Mouse (Mus musculus) midbrain, embryonic 13.5 days (tissue): ENCODE data around the gene Proca1. TPM values are rescaled to one million over a fixed set of nuclear protein-coding genes. Genes with fewer than 3 reads are reported as not detected.

Experiments used
- ATAC-seq: fragments of 200-750 bp; cut with Nextera tagmentation; 2 replicates; pipeline ENCODE4 v1.8.0; 2017; ENCODE audit warnings: mild to moderate bottlenecking, moderate TSS enrichment, moderate library complexity
- H3K27ac ChIP-seq: fragments of 300-500 bp; sonication (generic); 2 replicates; pipeline ENCODE4 v1.5.1; 2015; ENCODE audit warnings: inconsistent platforms, mild to moderate bottlenecking, moderate library complexity
- H3K27me3 ChIP-seq: fragments of 300-500 bp; sonication (generic); 2 replicates; pipeline ENCODE4 v1.6.1; 2015; ENCODE audit warnings: mild to moderate bottlenecking, inconsistent platforms
- H3K36me3 ChIP-seq: fragments of 300-500 bp; sonication (generic); 2 replicates; pipeline ENCODE4 v1.6.1; 2015; ENCODE audit warnings: mild to moderate bottlenecking, inconsistent platforms
- H3K4me1 ChIP-seq: fragments of 300-500 bp; sonication (generic); replicated peaks from 2 replicates; pipeline ENCODE4 v1.6.1; 2015; ENCODE audit warnings: inconsistent platforms
- H3K4me2 ChIP-seq: fragments of 300-500 bp; sonication (generic); replicated peaks from 2 replicates; pipeline ENCODE4 v1.6.1; 2015; ENCODE audit warnings: moderate library complexity, mild to moderate bottlenecking, inconsistent platforms
- H3K4me3 ChIP-seq: fragments of 300-500 bp; sonication (generic); replicated peaks from 2 replicates; pipeline ENCODE4 v1.5.1; 2015; ENCODE audit warnings: mild to moderate bottlenecking, inconsistent platforms
- H3K9ac ChIP-seq: fragments of 300-500 bp; sonication (generic); replicated peaks from 2 replicates; pipeline ENCODE4 v1.6.1; 2015; ENCODE audit warnings: mild to moderate bottlenecking, inconsistent platforms
- H3K9me3 ChIP-seq: fragments of 300-500 bp; sonication (generic); 2 replicates; pipeline ENCODE4 v1.6.1; 2016; ENCODE audit warnings: mild to moderate bottlenecking, inconsistent platforms
- WGBS: fragments of 180-500 bp; shearing (Covaris S2); methylation state at CpG from one replicate; pipeline ENCODE4 v1.1.7; 2015; 5-methylcytosine and 5-hydroxymethylcytosine counted together
- polyA plus RNA-seq: library from polyadenylated mRNA; unstranded; fragments of >200 nt; fragmentation: Nextera tagmentation; extraction: Ambion mirVana; gene quantifications from 2 replicates; pipeline ENCODE4 v1.2.1, GENCODE M21; 2015

Proca1 gene
- polyA plus RNA-seq, 1 experiment from 2014 or later = 2.2 TPM

GRCm38 (mm10) chr11:78176905-78177331 lies 16.3 kb upstream of the Proca1 start:
- Histone ChIP-seq H3K27ac (0 out of 2 replicates have a peak overlapping the region, but pooled peaks have one; percentile 65), H3K9me3 (no peaks in the 10 kb centered on the region), H3K4me3 (peak overlapping the region; percentile 62), H3K36me3 (peaks cover 27% of the 10 kb centered on the region), H3K4me2 (peak overlapping the region; percentile 82), H3K9ac (peak overlapping the region; percentile 56), H3K4me1 (peaks cover 56% of the 10 kb centered on the region), H3K27me3 (peaks cover 6% of the 10 kb centered on the region)
- WGBS = under 1% methylated on average over 23 of the region's 23 CpGs
- no peak for ATAC-seq

- peaks cover 61% of the 10 kb centered on the region for H3K4me1 ChIP-seq
- H3K9me3 ChIP-seq = no peaks in the 10 kb centered on the region
- peak overlapping the region; percentile 82 for H3K4me2 ChIP-seq
- H3K36me3 ChIP-seq = peaks cover 27% of the 10 kb centered on the region
- H3K27me3 ChIP-seq = peaks cover 6% of the 10 kb centered on the region
- no peak overlapping the region for H3K27ac ChIP-seq
- H3K4me3 ChIP-seq = peak overlapping the region; percentile 62
- H3K9ac ChIP-seq = no peak overlapping the region; the same call in 1 of the 2 replicates
- WGBS = under 1% methylated on average over 10 of the region's 10 CpGs
- peak; percentile 10 for ATAC-seq
These were observed 15.8 kb upstream of the Proca1 start for GRCm38 (mm10) chr11:78177437-78177836.

- H3K36me3 ChIP-seq = peaks cover 27% of the 10 kb centered on the region
- peaks cover 62% of the 10 kb centered on the region for H3K4me1 ChIP-seq
- H3K4me3 ChIP-seq = peak overlapping the region; percentile 62
- peak overlapping the region; percentile 75 for H3K9ac ChIP-seq
- under 1% methylated on average over 71 of the region's 84 CpGs for WGBS
- peak overlapping the region; percentile 82 for H3K4me2 ChIP-seq
- ATAC-seq = peak; percentile 92
- H3K27me3 ChIP-seq = peaks cover 6% of the 10 kb centered on the region
- H3K9me3 ChIP-seq = no peaks in the 10 kb centered on the region
- peak overlapping the region; percentile 84 for H3K27ac ChIP-seq
These were observed 15.0 kb upstream of the Proca1 start for GRCm38 (mm10) chr11:78177903-78178858.

GRCm38 (mm10) chr11:78178859-78179437 lies 14.2 kb upstream of the Proca1 start:
- H3K4me2 ChIP-seq = peak overlapping the region; percentile 82
- H3K9ac ChIP-seq = peak overlapping the region; percentile 75
- no peaks in the 10 kb centered on the region for H3K9me3 ChIP-seq
- peak overlapping the region; percentile 62 for H3K4me3 ChIP-seq
- no peak for ATAC-seq
- H3K27ac ChIP-seq = peak overlapping the region; percentile 84
- H3K4me1 ChIP-seq = peaks cover 65% of the 10 kb centered on the region
- H3K36me3 ChIP-seq = peaks cover 27% of the 10 kb centered on the region
- H3K27me3 ChIP-seq = peaks cover 6% of the 10 kb centered on the region
- WGBS = 1% methylated on average over 29 of the region's 29 CpGs

DNA sequence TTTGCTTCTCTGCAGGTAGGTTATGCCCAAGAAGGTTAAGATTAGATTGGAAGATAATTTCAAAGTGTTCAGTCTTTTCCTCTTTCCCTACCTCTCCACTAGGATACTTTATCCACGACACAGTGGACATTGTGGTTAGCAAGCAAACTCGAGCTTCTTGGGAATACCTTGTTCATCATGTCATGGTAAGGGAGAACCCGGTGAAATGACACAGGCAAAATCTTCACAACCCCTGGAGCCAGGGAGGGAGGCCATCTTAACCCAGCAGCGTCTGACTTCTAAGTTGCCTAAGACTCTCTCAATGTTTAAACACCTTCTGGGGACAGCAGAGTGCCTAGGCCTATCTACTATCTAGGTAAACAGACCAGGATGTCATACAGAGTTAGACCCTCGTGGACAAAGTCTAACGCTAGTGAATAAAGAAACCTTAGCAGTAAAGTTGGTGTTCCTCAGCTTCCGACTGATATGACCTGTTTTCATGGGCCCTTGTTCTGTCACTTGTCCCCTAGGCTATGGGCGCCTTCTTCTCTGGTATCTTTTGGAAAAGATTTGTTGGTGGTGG lies 13.7 kb upstream of the Proca1 start:
- Histone ChIP-seq H3K27me3 (peaks cover 6% of the 10 kb centered on the region), H3K9ac (peak overlapping the region; percentile 75; the same call in 1 of the 2 replicates), H3K27ac (no peak overlapping the region), H3K4me1 (peaks cover 68% of the 10 kb centered on the region), H3K9me3 (no peaks in the 10 kb centered on the region), H3K4me3 (peak overlapping the region; percentile 62), H3K36me3 (peaks cover 27% of the 10 kb centered on the region), H3K4me2 (peak overlapping the region; percentile 82)
- 32% methylated on average over 8 of the region's 8 CpGs for WGBS
- no peak for ATAC-seq

- peaks cover 27% of the 10 kb centered on the region for H3K36me3 ChIP-seq
- peak overlapping the region; percentile 82; the same call in 1 of the 2 replicates for H3K4me2 ChIP-seq
- 82% methylated on average over 6 of the region's 6 CpGs for WGBS
- H3K9ac ChIP-seq = no peak overlapping the region
- ATAC-seq = no peak
- H3K27me3 ChIP-seq = peaks cover 6% of the 10 kb centered on the region
- no peak overlapping the region for H3K27ac ChIP-seq
- H3K4me1 ChIP-seq = peaks cover 68% of the 10 kb centered on the region
- no peak overlapping the region for H3K4me3 ChIP-seq
- no peaks in the 10 kb centered on the region for H3K9me3 ChIP-seq
These were observed 13.0 kb upstream of the Proca1 start for GRCm38 (mm10) chr11:78180081-78180761.

DNA sequence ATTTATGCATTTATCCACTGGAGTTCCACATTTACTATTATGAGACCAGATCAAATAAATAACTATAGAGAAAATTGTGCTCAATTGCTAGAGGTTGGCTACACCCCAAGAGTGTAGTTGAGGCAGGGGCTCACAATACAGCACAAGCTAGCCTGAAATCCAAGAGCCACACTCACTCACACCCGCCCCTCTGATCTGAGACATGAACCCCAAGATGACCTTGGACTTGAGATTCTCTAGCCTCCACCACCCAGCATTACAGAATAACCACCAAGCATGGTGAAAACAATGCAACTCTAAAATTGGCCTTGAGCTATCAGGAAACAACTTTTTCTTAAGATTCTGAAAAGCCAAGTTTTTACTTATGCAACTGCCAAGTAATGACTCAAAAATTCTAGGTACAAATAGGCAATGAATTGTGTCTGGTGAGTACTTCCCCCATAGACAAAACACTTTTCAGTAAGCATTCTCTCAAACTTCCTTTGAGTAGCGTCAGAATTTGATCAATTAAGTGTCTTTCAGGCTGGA lies 11.3 kb upstream of the Proca1 start:
- no peak overlapping the region for H3K27ac ChIP-seq
- WGBS = 56% methylated on average over 2 of the region's 2 CpGs
- H3K4me1 ChIP-seq = peaks cover 59% of the 10 kb centered on the region

GRCm38 (mm10) chr11:78182450-78182849 lies 10.7 kb upstream of the Proca1 start:
- 13% methylated on average over 7 of the region's 7 CpGs for WGBS
- Histone ChIP-seq H3K4me1 (peaks cover 54% of the 10 kb centered on the region), H3K36me3 (peaks cover 27% of the 10 kb centered on the region), H3K27ac (peak overlapping the region; percentile 95; the same call in 1 of the 2 replicates), H3K9ac (peak overlapping the region; percentile 90), H3K27me3 (no peaks in the 10 kb centered on the region; the same call in 1 of the 2 replicates), H3K4me2 (peak overlapping the region; percentile 77), H3K9me3 (no peaks in the 10 kb centered on the region), H3K4me3 (peak overlapping the region; percentile 81)
- ATAC-seq = no peak

More for the DNA sequence above, 11.3 kb upstream of the Proca1 start:
- Histone ChIP-seq H3K4me2 (peak overlapping the region; percentile 77), H3K27me3 (peaks cover 5% of the 10 kb centered on the region), H3K9me3 (no peaks in the 10 kb centered on the region), H3K9ac (peak overlapping the region; percentile 90), H3K36me3 (peaks cover 27% of the 10 kb centered on the region), H3K4me3 (peak overlapping the region; percentile 81)
- no peak for ATAC-seq

- under 1% methylated on average over 38 of the region's 38 CpGs for WGBS
- ATAC-seq = peak; percentile 94
- Histone ChIP-seq H3K4me1 (peaks cover 54% of the 10 kb centered on the region), H3K27me3 (no peaks in the 10 kb centered on the region), H3K4me2 (peak within 1 kb of the TSS; percentile 77), H3K27ac (peak within 1 kb of the TSS; percentile 95), H3K9ac (peak within 1 kb of the TSS; percentile 90), H3K9me3 (no peaks in the 10 kb centered on the region), H3K36me3 (peaks cover 27% of the 10 kb centered on the region), H3K4me3 (peak within 1 kb of the TSS; percentile 81)
These were observed 10.0 kb upstream of the Proca1 start, which contains the start of gene Rpl23a for GRCm38 (mm10) chr11:78182961-78183844. Gene Rpl23a (minus strand): TSS chr11:78183584.

- peak overlapping the region; percentile 81 for H3K4me3 ChIP-seq
- peaks cover 27% of the 10 kb centered on the region for H3K36me3 ChIP-seq
- H3K4me2 ChIP-seq = peak overlapping the region; percentile 44
- H3K4me1 ChIP-seq = peaks cover 47% of the 10 kb centered on the region
- peak overlapping the region; percentile 41; the same call in 1 of the 2 replicates for H3K9ac ChIP-seq
- no peaks in the 10 kb centered on the region for H3K27me3 ChIP-seq
- H3K27ac ChIP-seq = no peak overlapping the region
- ATAC-seq = peak; percentile 13; the same call in 1 of the 2 replicates
- no peaks in the 10 kb centered on the region for H3K9me3 ChIP-seq
- WGBS = 56% methylated on average over 10 of the region's 10 CpGs
These were observed 9.2 kb upstream of the Proca1 start for GRCm38 (mm10) chr11:78183884-78184514.
